Mouse (Mus musculus) layer of hippocampus, postnatal 14 days (tissue): ENCODE data around the gene H2al1g. TPM values are rescaled to one million over a fixed set of nuclear protein-coding genes. Genes with fewer than 3 reads are reported as not detected.
A peak's percentile ranks its signal among the peaks of the same experiment; 100 is the strongest.
"Not testable (repeated sequence)": the region's sequence is repeated elsewhere in the genome, so short reads cannot be mapped to it uniquely, and the experiment has no call there.

Source experiments
- DNase-seq, 2 experiments: peaks; one replicate each; pipeline ENCODE4 v3.0.0; 2021 to 2022; ENCODE audit warnings: low spot score in 2 of 2, mixed read lengths in 1 of 2
- long read RNA-seq, 2 experiments: library from polyadenylated mRNA; stranded (forward); transcript quantifications; one replicate each; pipeline ENCODE4 v2.0.0; 2021
- total RNA-seq, 2 experiments: library from RNA; stranded (reverse); gene quantifications; 2 replicates each; pipeline ENCODE4 v1.2.3; 2021

Gene H2al1g
- not detected for total RNA-seq
- long read RNA-seq, experiment 1: 0 reads
- long read RNA-seq, experiment 2: 0 reads

DNA sequence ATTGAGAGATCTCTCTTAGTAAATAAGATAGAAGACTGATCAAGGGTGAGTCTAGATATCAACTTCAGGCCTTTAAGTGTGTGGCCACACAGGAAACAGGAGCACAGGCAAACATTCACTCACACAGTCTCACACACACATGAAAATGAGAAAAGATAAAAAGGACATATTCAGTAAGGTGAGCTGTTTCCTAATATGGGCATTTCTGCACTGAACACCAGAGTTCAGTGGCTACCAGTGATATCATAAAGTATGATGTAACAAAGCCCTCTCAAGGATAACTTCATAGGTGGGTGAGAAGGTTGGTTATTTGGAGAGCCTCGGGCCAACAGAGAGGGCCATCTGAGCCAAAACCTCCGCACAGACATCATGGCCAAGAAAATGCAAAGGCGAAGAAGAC is at the start of gene H2al1g:
H2al1g (plus strand) TSS at position 301 of the 400 bp plus-strand sequence.
- not testable (repeated sequence) for DNase-seq

DNA sequence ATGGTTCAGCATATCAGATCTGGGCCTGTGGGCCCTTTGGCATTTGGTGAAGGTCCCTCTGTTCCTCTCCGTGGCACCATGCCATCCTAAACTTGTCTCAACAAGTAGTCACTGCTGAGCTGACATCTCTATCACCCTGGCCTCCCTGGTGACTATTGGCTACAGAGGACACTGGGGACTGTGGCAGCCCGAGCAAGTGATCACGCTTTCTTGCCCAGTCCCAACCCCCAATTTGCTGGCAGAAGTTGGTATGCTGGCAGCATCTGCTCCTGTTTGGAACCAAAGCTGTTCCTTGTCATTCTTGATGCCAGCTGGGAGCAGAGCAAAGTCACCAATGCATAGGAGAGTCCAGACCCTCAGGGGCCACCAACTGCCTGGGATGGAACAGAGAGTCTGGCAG is 49.0 kb upstream of the H2al1g start:
- DNase-seq: peak; percentile 28 to 53

DNA sequence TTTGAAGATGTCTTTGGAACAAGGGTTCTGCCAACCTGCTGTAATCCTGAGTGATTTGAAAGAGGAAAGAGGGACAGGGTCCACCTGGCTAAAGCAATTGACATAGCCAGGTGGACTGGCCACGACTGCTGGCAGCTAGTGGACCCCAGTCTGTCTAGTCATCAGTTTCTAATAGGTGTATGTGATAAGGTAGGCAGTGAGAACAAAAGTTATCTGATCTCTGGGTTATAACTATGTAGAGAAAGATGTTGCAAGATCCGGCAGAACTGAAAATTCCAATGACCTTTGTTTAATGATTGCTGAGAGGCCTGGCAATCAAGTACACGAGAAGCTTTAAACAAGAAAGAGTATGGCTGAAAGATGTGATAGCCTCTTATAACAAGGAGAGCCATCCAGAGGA is 44.9 kb upstream of the H2al1g start:
- DNase-seq: no peak

DNA sequence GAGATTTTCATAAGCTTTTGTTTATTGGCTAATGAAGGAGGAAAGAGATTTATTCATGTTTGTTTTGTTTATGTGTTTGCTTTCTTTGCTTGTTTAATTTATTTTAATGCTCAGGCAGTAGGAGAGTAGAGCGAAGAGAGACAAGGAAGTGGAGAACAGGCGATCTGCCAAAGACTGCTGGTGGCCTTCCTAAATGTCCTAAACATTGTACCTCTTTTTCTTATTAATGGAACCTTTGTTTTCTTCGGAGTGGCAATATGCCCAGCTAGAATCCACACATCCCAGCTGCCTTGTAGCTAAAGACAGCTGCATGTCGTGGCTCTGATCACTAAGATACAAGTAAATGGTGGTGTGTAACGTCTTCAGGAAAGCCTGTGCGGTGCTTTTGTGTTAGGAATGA is 41.0 kb upstream of the H2al1g start:
- peak in 1 of 2 experiments; percentile 14 for DNase-seq

DNA sequence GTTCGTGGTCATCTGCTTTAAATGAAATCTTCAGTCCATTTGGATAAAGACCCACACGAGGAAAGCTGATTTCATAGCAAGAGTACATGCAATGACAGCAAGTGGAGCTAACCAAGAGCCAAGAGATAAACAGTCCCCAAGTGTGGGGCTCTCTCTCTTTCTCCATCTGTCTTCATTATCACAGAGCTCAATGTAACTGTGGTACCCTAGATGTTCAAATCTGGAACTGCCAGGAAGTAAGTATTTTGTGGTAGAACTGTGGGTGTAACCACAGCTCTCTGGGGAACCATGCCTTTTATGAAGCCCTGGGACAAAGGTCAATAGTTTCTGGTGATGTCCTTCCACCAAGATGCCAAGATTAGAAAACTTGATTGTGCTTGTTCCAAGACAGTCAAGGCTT is 37.3 kb upstream of the H2al1g start:
- no peak for DNase-seq

DNA sequence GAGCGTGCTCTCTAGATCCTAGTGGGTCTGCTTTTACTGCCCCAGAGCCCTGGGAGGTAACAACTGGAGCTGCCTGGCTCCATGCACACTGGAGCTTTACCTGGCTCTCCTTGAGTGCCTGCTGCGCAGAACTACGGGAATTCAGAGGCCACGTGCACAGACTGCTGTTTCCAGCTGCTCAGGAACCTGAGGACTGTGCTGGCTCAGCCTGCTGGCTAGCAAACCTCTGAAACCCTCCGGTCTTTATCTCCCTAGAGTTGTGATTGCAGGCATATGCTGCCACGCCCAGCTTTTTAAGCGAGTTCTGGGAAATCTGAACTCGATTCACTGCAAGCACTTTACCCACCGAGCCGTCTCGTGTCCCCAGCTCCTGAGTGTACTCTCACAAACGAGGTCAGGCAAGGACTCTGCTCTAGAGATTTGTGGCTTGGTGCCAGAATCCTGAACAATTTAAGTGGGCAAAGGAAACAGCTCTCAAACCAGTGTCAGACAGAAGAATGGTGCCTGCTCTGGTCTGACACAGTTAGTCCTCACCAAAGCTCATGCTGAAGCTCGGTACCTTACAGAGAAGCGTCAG is 29.7 kb upstream of the H2al1g start:
- peak in 1 of 2 experiments; percentile 12 for DNase-seq

DNA sequence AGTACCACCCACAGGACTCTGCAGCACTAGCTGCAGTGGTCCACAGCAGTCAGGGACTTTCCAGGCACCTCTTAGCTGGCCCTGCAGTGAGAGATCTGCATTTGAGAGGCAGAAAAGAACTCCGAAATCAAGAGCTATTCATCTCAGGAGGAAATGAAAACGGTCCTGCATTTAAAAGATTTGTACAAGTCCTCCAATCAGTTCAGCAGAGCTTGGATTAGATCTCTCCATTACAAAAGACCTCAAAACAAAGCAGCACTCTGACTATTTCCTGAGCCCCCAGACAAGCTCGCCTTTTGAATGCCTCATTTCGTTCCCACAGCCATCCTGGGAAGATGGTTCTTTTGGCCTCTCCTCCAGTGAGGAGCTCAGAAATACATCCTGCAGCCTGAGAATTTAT is 28.8 kb upstream of the H2al1g start:
- no peak for DNase-seq

DNA sequence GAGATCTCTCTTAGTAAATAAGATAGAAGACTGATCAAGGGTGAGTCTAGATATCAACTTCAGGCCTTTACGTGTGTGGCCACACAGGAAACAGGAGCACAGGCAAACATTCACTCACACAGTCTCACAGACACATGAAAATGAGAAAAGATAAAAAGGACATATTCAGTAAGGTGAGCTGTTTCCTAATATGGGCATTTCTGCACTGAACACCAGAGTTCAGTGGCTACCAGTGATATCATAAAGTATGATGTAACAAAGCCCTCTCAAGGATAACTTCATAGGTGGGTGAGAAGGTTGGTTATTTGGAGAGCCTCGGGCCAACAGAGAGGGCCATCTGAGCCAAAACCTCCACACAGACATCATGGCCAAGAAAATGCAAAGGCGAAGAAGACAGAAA is 19.1 kb upstream of the H2al1g start, which contains the start of gene H2al1a:
H2al1a (plus strand) TSS at position 301 of the 400 bp plus-strand sequence.
- DNase-seq: not testable (repeated sequence)

DNA sequence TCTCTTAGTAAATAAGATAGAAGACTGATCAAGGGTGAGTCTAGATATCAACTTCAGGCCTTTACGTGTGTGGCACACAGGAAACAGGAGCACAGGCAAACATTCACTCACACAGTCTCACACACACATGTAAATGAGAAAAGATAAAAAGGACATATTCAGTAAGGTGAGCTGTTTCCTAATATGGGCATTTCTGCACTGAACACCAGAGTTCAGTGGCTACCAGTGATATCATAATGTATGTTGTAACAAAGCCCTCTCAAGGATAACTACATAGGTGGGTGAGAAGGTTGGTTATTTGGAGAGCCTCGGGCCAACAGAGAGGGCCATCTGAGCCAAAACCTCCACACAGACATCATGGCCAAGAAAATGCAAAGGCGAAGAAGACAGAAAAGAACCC is 15.9 kb upstream of the H2al1g start, which contains the start of gene H2al1b:
H2al1b (plus strand) TSS at position 301 of the 400 bp plus-strand sequence.
- DNase-seq: not testable (repeated sequence)

DNA sequence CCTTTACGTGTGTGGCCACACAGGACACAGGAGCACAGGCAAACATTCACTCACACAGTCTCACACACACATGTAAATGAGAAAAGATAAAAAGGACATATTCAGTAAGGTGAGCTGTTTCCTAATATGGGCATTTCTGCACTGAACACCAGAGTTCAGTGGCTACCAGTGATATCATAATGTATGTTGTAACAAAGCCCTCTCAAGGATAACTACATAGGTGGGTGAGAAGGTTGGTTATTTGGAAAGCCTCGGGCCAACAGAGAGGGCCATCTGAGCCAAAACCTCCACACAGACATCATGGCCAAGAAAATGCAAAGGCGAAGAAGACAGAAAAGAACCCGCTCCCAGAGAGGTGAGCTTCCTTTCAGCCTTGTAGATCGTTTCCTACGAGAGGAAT is 12.7 kb upstream of the H2al1g start, which contains the start of gene H2al1c:
H2al1c (plus strand) TSS at position 301 of the 400 bp plus-strand sequence.
- not testable (repeated sequence) for DNase-seq

DNA sequence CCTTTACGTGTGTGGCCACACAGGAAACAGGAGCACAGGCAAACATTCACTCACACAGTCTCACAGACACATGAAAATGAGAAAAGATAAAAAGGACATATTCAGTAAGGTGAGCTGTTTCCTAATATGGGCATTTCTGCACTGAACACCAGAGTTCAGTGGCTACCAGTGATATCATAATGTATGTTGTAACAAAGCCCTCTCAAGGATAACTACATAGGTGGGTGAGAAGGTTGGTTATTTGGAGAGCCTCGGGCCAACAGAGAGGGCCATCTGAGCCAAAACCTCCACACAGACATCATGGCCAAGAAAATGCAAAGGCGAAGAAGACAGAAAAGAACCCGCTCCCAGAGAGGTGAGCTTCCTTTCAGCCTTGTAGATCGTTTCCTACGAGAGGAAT is 9.5 kb upstream of the H2al1g start, which contains the start of gene H2al1d:
H2al1d (plus strand) TSS at position 301 of the 400 bp plus-strand sequence.
- not testable (repeated sequence) for DNase-seq

DNA sequence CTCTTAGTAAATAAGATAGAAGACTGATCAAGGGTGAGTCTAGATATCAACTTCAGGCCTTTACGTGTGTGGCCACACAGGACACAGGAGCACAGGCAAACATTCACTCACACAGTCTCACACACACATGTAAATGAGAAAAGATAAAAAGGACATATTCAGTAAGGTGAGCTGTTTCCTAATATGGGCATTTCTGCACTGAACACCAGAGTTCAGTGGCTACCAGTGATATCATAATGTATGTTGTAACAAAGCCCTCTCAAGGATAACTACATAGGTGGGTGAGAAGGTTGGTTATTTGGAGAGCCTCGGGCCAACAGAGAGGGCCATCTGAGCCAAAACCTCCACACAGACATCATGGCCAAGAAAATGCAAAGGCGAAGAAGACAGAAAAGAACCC is 6.4 kb upstream of the H2al1g start, which contains the start of gene H2al1e:
H2al1e (plus strand) TSS at position 301 of the 400 bp plus-strand sequence.
- not testable (repeated sequence) for DNase-seq

DNA sequence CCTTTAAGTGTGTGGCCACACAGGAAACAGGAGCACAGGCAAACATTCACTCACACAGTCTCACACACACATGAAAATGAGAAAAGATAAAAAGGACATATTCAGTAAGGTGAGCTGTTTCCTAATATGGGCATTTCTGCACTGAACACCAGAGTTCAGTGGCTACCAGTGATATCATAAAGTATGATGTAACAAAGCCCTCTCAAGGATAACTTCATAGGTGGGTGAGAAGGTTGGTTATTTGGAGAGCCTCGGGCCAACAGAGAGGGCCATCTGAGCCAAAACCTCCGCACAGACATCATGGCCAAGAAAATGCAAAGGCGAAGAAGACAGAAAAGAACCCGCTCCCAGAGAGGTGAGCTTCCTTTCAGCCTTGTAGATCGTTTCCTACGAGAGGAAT is 3.2 kb upstream of the H2al1g start, which contains the start of gene H2al1f:
H2al1f (plus strand) TSS at position 301 of the 400 bp plus-strand sequence.
- not testable (repeated sequence) for DNase-seq

DNA sequence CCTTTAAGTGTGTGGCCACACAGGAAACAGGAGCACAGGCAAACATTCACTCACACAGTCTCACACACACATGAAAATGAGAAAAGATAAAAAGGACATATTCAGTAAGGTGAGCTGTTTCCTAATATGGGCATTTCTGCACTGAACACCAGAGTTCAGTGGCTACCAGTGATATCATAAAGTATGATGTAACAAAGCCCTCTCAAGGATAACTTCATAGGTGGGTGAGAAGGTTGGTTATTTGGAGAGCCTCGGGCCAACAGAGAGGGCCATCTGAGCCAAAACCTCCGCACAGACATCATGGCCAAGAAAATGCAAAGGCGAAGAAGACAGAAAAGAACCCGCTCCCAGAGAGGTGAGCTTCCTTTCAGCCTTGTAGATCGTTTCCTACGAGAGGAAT is 3.1 kb downstream of the H2al1g start, which contains the start of gene H2al1h:
H2al1h (plus strand) TSS at position 301 of the 400 bp plus-strand sequence.
- DNase-seq: not testable (repeated sequence)

DNA sequence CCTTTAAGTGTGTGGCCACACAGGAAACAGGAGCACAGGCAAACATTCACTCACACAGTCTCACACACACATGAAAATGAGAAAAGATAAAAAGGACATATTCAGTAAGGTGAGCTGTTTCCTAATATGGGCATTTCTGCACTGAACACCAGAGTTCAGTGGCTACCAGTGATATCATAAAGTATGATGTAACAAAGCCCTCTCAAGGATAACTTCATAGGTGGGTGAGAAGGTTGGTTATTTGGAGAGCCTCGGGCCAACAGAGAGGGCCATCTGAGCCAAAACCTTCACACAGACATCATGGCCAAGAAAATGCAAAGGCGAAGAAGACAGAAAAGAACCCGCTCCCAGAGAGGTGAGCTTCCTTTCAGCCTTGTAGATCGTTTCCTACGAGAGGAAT is 6.3 kb downstream of the H2al1g start, which contains the start of gene H2al1i:
H2al1i (plus strand) TSS at position 301 of the 400 bp plus-strand sequence.
- DNase-seq: not testable (repeated sequence)

DNA sequence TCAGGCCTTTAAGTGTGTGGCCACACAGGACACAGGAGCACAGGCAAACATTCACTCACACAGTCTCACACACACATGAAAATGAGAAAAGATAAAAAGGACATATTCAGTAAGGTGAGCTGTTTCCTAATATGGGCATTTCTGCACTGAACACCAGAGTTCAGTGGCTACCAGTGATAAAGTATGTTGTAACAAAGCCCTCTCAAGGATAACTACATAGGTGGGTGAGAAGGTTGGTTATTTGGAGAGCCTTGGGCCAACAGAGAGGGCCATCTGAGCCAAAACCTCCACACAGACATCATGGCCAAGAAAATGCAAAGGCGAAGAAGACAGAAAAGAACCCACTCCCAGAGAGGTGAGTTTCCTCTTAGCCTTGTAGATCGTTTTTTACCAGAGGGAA is 9.5 kb downstream of the H2al1g start, which contains the start of gene H2al1j:
H2al1j (plus strand) TSS at position 301 of the 400 bp plus-strand sequence.
- not testable (repeated sequence) for DNase-seq

DNA sequence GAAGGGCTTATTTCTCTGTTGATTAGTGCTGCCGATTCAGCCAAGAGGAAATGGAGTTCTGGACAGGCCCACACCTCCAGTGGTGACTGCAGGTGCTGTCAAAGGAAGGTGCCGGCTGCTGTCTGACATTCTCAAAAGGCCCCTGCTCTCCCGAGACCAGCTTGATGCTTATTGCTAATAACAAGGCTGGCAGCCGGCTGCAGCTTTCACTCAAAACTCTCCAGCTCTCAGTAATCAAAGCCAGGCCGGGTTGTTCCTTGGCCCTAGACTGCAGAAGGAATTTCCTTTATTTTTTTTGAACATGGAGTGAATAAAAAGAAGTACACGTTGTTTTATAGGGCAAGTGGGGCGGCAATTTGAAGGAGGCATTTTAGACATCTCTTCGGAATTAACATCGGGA is 27.7 kb downstream of the H2al1g start:
- DNase-seq: peak in 1 of 2 experiments; percentile 40

DNA sequence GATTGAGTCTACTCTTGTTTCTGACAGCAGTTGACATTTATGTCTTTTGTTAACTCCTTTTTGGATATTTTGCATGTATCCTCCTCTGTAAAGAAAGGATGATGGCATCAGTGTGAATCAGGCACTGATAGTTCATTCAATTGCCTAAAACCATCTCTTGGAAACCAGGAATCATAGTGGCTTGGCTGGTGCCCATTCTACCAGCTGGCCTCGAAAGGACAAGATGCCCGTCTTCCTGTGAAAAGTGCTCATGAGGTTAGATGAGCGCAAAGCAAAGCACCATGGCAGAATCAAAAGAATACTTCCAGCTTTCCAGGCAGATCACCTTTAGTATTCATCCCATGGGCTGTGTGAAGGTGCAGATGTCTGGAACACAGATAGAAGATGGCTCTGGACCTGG is 28.7 kb downstream of the H2al1g start:
- no peak for DNase-seq

DNA sequence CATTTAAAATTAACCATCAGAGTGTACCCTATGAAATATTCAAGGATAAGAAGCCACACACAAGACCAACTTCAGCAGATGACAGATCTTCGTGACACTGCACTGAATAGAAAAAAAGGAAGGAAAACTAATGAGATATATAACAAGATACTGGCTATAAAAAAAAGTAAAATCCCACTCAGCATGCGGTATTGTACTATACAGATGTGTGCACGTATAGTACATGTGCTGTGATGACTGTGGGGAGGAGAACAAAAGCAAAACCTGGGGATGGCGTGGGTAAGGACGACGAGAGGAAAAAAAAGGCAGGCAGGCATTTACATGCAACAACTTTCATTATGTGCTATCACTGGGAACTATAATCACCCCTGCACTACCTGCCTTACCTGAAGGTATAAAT is 42.8 kb downstream of the H2al1g start:
- no peak for DNase-seq

DNA sequence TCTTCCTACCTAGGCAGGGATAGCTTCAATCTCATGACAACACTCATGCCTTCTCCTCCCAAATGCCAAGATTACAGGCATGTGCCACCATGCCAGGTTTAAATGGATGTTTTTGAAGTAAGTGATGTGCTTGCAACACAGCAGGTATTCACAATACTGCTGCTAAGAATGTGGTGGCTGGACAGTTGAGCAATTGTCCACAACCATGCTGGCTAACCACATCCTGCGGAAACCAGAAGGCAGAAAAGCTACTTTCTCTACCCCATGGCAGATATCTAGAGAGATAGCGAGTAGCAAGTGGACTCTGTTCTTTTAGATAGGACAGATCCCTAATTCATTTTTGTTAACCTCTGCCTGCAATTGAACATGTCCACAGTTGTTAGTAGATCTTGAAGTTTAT is 43.2 kb downstream of the H2al1g start:
- no peak for DNase-seq

DNA sequence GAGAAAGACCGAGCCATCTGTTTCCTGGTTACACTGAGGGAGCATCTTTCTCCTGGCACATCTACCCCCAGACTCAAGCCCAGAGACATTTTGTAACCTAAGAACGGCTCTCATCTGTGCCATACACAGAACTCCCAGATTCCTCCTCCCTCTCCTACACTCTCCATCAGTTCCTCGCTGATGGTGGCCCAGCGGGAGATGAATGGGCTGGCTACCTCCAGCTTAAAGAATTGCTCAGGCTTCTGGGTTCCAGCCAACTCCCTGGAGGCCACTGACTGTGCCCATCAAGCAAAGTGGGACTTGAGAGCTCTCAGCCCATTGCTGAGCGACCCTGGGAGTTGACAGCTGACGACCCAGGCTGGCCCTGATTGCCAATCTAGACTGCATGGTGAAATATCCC is 45.8 kb downstream of the H2al1g start:
- no peak for DNase-seq

DNA sequence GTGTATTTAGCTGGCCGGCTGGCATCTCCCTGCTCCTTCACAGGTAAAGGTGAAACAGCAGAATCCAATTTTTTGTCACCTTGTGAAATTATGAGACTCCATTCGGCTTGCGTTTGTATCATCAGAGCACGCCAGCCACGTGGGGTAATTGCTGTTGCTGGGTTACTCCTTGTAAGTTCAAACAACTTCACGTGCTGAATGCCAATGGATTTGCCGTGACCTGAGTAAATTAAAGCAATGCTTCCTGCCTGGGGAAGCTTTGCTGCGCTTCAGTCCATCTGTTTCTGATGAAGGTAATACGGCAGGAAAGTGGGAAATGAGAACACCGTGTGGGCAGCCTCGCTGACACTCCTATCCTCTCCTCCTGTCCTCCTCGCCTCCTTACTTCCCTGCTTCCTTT is 47.1 kb downstream of the H2al1g start:
- DNase-seq: no peak
